Mouse (Mus musculus) c-Kit-positive CD71-positive TER-119-negative erythroid progenitor cells, embryonic 14.5 days (primary cell): ENCODE data around the gene Hist1h2bh.
A peak's percentile ranks its signal among the peaks of the same experiment; 100 is the strongest.
"Not testable (repeated sequence)": the region's sequence is repeated elsewhere in the genome, so short reads cannot be mapped to it uniquely, and the experiment has no call there.

Experiments used
- DNase-seq: peaks from one replicate; pipeline ENCODE4 v3.0.0-alpha.2; 2013; ENCODE audit warnings: low read depth

Hist1h2bh gene

GRCm38 (mm10) chr13:23573898-23574524 lies 30.8 kb upstream of the Hist1h2bh start, which contains the start of the genes Hist1h2bf and Hist1h2ad:
Gene Hist1h2bf, minus strand, starts transcription at chr13:23574196.
Gene Hist1h2ad, plus strand, starts transcription at chr13:23574381.
- DNase-seq, result peak; percentile 96

GRCm38 (mm10) chr13:23573034-23573897 lies 30.1 kb upstream of the Hist1h2bh start:
- DNase-seq, result not testable (repeated sequence)

- no peak for DNase-seq
Observed at GRCm38 (mm10) chr13:23572218-23573033, 29.2 kb upstream of the Hist1h2bh start.

- not testable (repeated sequence) for DNase-seq
Observed at GRCm38 (mm10) chr13:23571504-23572217, 28.5 kb upstream of the Hist1h2bh start.

GRCm38 (mm10) chr13:23571022-23571503 lies 27.9 kb upstream of the Hist1h2bh start, which contains the start of the genes Hist1h2ae and Hist1h2bg:
Gene Hist1h2ae, minus strand, starts transcription at chr13:23571220.
Gene Hist1h2bg, plus strand, starts transcription at chr13:23571396.
- DNase-seq, result no peak

- DNase-seq, result peak; percentile 51
Observed at GRCm38 (mm10) chr13:23570261-23571021, 27.2 kb upstream of the Hist1h2bh start.

- no peak for DNase-seq
Observed at GRCm38 (mm10) chr13:23564482-23564881, 21.3 kb upstream of the Hist1h2bh start.

- peak; percentile 68 for DNase-seq
Observed at GRCm38 (mm10) chr13:23562699-23563462, 19.7 kb upstream of the Hist1h2bh start.

GRCm38 (mm10) chr13:23561883-23562659 lies 18.9 kb upstream of the Hist1h2bh start, which contains the start of gene Hist1h3e:
Gene Hist1h3e, minus strand, starts transcription at chr13:23562369.
- peak; percentile 90 for DNase-seq

GRCm38 (mm10) chr13:23561531-23561882 lies 18.3 kb upstream of the Hist1h2bh start:
- not testable (repeated sequence) for DNase-seq

GRCm38 (mm10) chr13:23560699-23561098 lies 17.5 kb upstream of the Hist1h2bh start:
- DNase-seq, result not testable (repeated sequence)

- no peak for DNase-seq
Observed at GRCm38 (mm10) chr13:23556906-23557305, 13.7 kb upstream of the Hist1h2bh start.

GRCm38 (mm10) chr13:23555839-23556416 lies 12.7 kb upstream of the Hist1h2bh start:
- no peak for DNase-seq

GRCm38 (mm10) chr13:23554925-23555838 lies 12.0 kb upstream of the Hist1h2bh start:
- no peak for DNase-seq

GRCm38 (mm10) chr13:23554393-23554792 lies 11.2 kb upstream of the Hist1h2bh start:
- no peak for DNase-seq

- DNase-seq, result no peak
Observed at GRCm38 (mm10) chr13:23552962-23553361, 9.8 kb upstream of the Hist1h2bh start, which contains the start of gene Hist1h1d. Gene Hist1h1d, plus strand, starts transcription at chr13:23553262.
